Comparison of ENCODE assay signal across 10 mouse cellular contexts in genomic region chr17:28418954-28419353, GRCm38 (mm10). TPM values are rescaled to one million over a fixed set of nuclear protein-coding genes. Genes with fewer than 3 reads are reported as not detected.
DNase-seq lines count a peak whose midpoint lies in the region; ATAC-seq and TF ChIP-seq lines count a peak whose summit lies in the region.
"Had no signal": no experiment of that assay in that cellular context is flagged by ENCODE, and none has a peak within 500 bp of the region (broad histone marks: within the 10 kb centered on the region; RNA-seq: fewer than 3 reads in every experiment).

No protein-coding gene starts in this region.

- no peaks in the 10 kb centered on the region for H3K9me3 ChIP-seq in hindbrain, embryonic 11.5 days (ENCODE audit: control insufficient read depth, low read length)
- H3K9me3 ChIP-seq in hindbrain, embryonic 10.5 days, result no peaks in the 10 kb centered on the region
- H3K9me3 ChIP-seq: heart, embryonic 15.5 days had no signal

- WGBS in hindbrain, embryonic 11.5 days, result 81% methylated on average over 1 of the region's 1 CpGs
- 78% methylated on average over 1 of the region's 1 CpGs for WGBS in hindbrain, embryonic 10.5 days

- no peak overlapping the region for H3K4me2 ChIP-seq in hindbrain, embryonic 11.5 days (replicated peaks; ENCODE audit: low read depth, low read length)
- H3K4me2 ChIP-seq: heart, embryonic 15.5 days had no signal

- H3K36me3 ChIP-seq in hindbrain, embryonic 11.5 days (ENCODE audit: control insufficient read depth, insufficient read depth, low read length), result no peaks in the 10 kb centered on the region
- peaks cover 30% of the 10 kb centered on the region for H3K36me3 ChIP-seq in hindbrain, embryonic 10.5 days
- no peaks in the 10 kb centered on the region; the same call in 1 of the 2 replicates for H3K36me3 ChIP-seq in testis, adult 2 months (ENCODE audit: control insufficient read depth, insufficient read depth, low read length)
- H3K36me3 ChIP-seq: heart, embryonic 15.5 days had no signal

- no peaks in the 10 kb centered on the region for H3K27me3 ChIP-seq in hindbrain, embryonic 11.5 days (ENCODE audit: control insufficient read depth, insufficient read depth, low read length)
- no peaks in the 10 kb centered on the region for H3K27me3 ChIP-seq in hindbrain, embryonic 10.5 days (ENCODE audit: insufficient read depth, poor library complexity, severe bottlenecking)
- no peaks in the 10 kb centered on the region for H3K27me3 ChIP-seq in testis, adult 2 months (ENCODE audit: control insufficient read depth, insufficient read depth, low read length)
- H3K27me3 ChIP-seq: heart, embryonic 15.5 days had no signal

- no peak overlapping the region for H3K27ac ChIP-seq in hindbrain, embryonic 11.5 days (ENCODE audit: low read depth, low read length)
- no peak overlapping the region for H3K27ac ChIP-seq in hindbrain, embryonic 10.5 days
- peak overlapping the region; percentile 57 for H3K27ac ChIP-seq in testis, adult 2 months (ENCODE audit: control insufficient read depth, insufficient read depth, low read depth, low read length)

- no peak overlapping the region for H3K9ac ChIP-seq in hindbrain, embryonic 11.5 days (ENCODE audit: low read depth, low read length)
- H3K9ac ChIP-seq: heart, embryonic 15.5 days had no signal

- peak; percentile 30 for DNase-seq in hindbrain, embryonic 11.5 days (ENCODE audit: low spot score)
- DNase-seq in hindbrain, embryonic 10.5 days (ENCODE audit: low spot score), result no peak
- DNase-seq in testis, postnatal 14 days (ENCODE audit: low spot score), result no peak
- DNase-seq in embryo, embryonic 11 days, result peak; percentile 30
- no peak for DNase-seq in MN1 (ENCODE audit: low spot score)
- DNase-seq in layer of hippocampus, postnatal 36 days, result no peak
- DNase-seq: cerebellum, adult 9-10 months had no signal

- H3K4me1 ChIP-seq in hindbrain, embryonic 11.5 days (replicated peaks; ENCODE audit: control insufficient read depth, insufficient read depth, low read length), result no peaks in the 10 kb centered on the region
- no peaks in the 10 kb centered on the region; the same call in 1 of the 2 replicates for H3K4me1 ChIP-seq in hindbrain, embryonic 10.5 days (replicated peaks)
- peaks cover 16% of the 10 kb centered on the region for H3K4me1 ChIP-seq in testis, adult 2 months (ENCODE audit: control insufficient read depth, insufficient read depth, low read length)

- no peak overlapping the region for H3K4me3 ChIP-seq in hindbrain, embryonic 11.5 days (ENCODE audit: low read depth, low read length)
- no peak overlapping the region for H3K4me3 ChIP-seq in hindbrain, embryonic 10.5 days
- no peak overlapping the region for H3K4me3 ChIP-seq in testis, adult 2 months (ENCODE audit: control insufficient read depth, low read depth, low read length)
- H3K4me3 ChIP-seq: heart, embryonic 15.5 days had no signal

- ATAC-seq in hindbrain, embryonic 11.5 days (ENCODE audit: low FRiP score), result no peak

- no peak for TF ChIP-seq CTCF in testis, adult 2 months (IDR thresholded peaks at IDR 0.05; ENCODE audit: control insufficient read depth, insufficient read depth, insufficient replicate concordance, low read depth, low read length)

- no peak for TF ChIP-seq POLR2A in testis, adult 2 months (IDR thresholded peaks at IDR 0.05; ENCODE audit: control insufficient read depth, low read depth, low read length)

RNA-seq across cellular contexts. Expression of gene Tulp1, which starts 53.9 kb away (rescaled TPM):
- 2.9 and 4.1 TPM in 2 replicates for polyA plus RNA-seq in hindbrain, embryonic 11.5 days (2014; fragmentation: Nextera tagmentation; extraction: Ambion mirVana)
- polyA plus RNA-seq in hindbrain, embryonic 10.5 days (2016; fragmentation: Nextera tagmentation; extraction: Ambion mirVana), result 2.8 and 4.0 TPM in 2 replicates
- polyA plus RNA-seq in testis, adult 2 months (2012; rRNA removed), result 0.12 and 0.36 TPM in 2 replicates
- not detected for total RNA-seq in layer of hippocampus, postnatal 36 days (2021)
- total RNA-seq: layer of hippocampus, adult 18-20 months had no signal

Comparison
In these comparisons a context has a peak if more than half of its experiments do, and no peak if none do; other contexts are left out.
1. DNase-seq: peak in hindbrain, embryonic 11.5 days (single experiment) and embryo, embryonic 11 days (single experiment); none in hindbrain, embryonic 10.5 days (single experiment), testis, postnatal 14 days (single experiment), MN1 (single experiment) and layer of hippocampus, postnatal 36 days (0 of 2).